Mouse (Mus musculus) heart, embryonic 12.5 days (tissue): ENCODE measurements around the gene Gm20481. TPM values are rescaled to one million over a fixed set of nuclear protein-coding genes. Genes with fewer than 3 reads are reported as not detected.
"Not testable (repeated sequence)": the region's sequence is repeated elsewhere in the genome, so short reads cannot be mapped to it uniquely, and the experiment has no call there.

ENCODE experiments used
- ATAC-seq: fragments of 200-750 bp; cut with Nextera tagmentation; 2 replicates; pipeline ENCODE4 v1.8.0; 2017; ENCODE audit warnings: moderate TSS enrichment, moderate library complexity; ENCODE audit not compliant: insufficient number of reproducible peaks, low FRiP score
- H3K27ac ChIP-seq: fragments of 300-500 bp; sonication (generic); 2 replicates; pipeline ENCODE4 v1.5.1; 2016; ENCODE audit warnings: mild to moderate bottlenecking, moderate library complexity; ENCODE audit not compliant: poor library complexity, severe bottlenecking
- H3K27me3 ChIP-seq: fragments of 300-500 bp; sonication (generic); replicated peaks from 2 replicates; pipeline ENCODE4 v1.6.1; 2016; ENCODE audit warnings: mild to moderate bottlenecking, moderate library complexity
- H3K36me3 ChIP-seq: fragments of 300-500 bp; sonication (generic); 2 replicates; pipeline ENCODE4 v1.6.1; 2016; ENCODE audit warnings: mild to moderate bottlenecking, moderate library complexity
- H3K4me1 ChIP-seq: fragments of 300-500 bp; sonication (generic); replicated peaks from 2 replicates; pipeline ENCODE4 v1.6.1; 2016; ENCODE audit warnings: mild to moderate bottlenecking
- H3K4me2 ChIP-seq: fragments of 300-500 bp; sonication (generic); 2 replicates; pipeline ENCODE4 v1.6.1; 2016; ENCODE audit warnings: mild to moderate bottlenecking, moderate library complexity
- H3K4me3 ChIP-seq: fragments of 300-500 bp; sonication (generic); 2 replicates; pipeline ENCODE4 v1.5.1; 2016; ENCODE audit warnings: mild to moderate bottlenecking
- H3K9ac ChIP-seq: fragments of 300-500 bp; sonication (generic); 2 replicates; pipeline ENCODE4 v1.6.1; 2016; ENCODE audit warnings: mild to moderate bottlenecking, moderate library complexity
- H3K9me3 ChIP-seq: fragments of 300-500 bp; sonication (generic); replicated peaks from 2 replicates; pipeline ENCODE4 v1.6.1; 2016; ENCODE audit warnings: mild to moderate bottlenecking, moderate library complexity
- WGBS: fragments of 180-500 bp; shearing (Covaris S2); methylation state at CpG from one replicate; pipeline ENCODE4 v1.1.7; 2016; 5-methylcytosine and 5-hydroxymethylcytosine counted together
- polyA plus RNA-seq: library from polyadenylated mRNA; unstranded; fragments of >200 nt; fragmentation: Nextera tagmentation; extraction: Ambion mirVana; gene quantifications from 2 replicates; pipeline ENCODE4 v1.2.1, GENCODE M21; 2016

The Gm20481 gene
- polyA plus RNA-seq, 1 experiment from 2014 or later, result not detected

GRCm38 (mm10) chr17:34941344-34942041 is 28.2 kb upstream of the Gm20481 start:
- H3K27ac ChIP-seq, result peak overlapping the region; percentile 61
- H3K27me3 ChIP-seq, result no peaks in the 10 kb centered on the region
- WGBS, result 7% methylated on average over 15 of the region's 15 CpGs
- peak overlapping the region; percentile 59; the same call in 1 of the 2 replicates for H3K9ac ChIP-seq
- H3K4me3 ChIP-seq, result peak overlapping the region; percentile 45
- H3K36me3 ChIP-seq, result peaks cover 4% of the 10 kb centered on the region; the same call in 1 of the 2 replicates
- peak overlapping the region; percentile 73 for H3K4me2 ChIP-seq
- ATAC-seq, result peak; percentile 77
- H3K4me1 ChIP-seq, result peaks cover 9% of the 10 kb centered on the region
- H3K9me3 ChIP-seq, result no peaks in the 10 kb centered on the region

DNA sequence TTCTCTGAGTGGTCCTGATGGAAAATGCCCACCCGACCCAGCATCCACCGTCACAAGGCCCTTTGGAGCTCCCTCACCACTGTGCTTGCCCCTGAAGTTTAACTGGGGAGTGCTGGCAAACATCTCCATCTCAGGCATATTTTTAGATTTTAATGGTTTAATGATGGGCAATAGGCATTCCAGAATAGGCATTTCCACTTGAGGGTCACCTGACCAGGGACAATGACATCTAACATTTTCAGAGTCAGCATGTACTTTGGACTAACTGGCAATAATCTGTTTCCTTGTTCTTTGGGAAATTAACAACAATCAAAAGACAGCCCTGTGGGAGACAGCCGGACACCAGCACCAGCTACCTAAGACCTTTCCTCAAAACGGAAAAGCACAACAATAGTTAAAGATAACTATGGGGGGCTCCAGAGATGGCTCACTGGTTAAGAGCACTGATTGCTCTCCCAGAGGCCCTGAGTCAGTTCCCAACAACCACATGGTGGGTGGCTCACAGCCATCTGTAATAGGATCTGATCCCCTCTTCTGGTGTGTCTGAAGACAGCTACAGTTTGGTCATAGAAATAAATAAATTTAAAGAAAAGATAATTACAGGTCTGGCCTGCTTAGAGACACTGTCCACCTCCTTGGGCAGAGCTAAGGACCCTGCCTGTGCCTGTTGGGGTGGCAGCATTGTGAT is 26.4 kb upstream of the Gm20481 start:
- WGBS, result 72% methylated on average over 4 of the region's 4 CpGs
- no peaks in the 10 kb centered on the region for H3K27me3 ChIP-seq
- no peak overlapping the region for H3K4me2 ChIP-seq
- no peak overlapping the region for H3K9ac ChIP-seq
- no peak overlapping the region for H3K27ac ChIP-seq
- H3K4me1 ChIP-seq, result peaks cover 9% of the 10 kb centered on the region
- no peaks in the 10 kb centered on the region for H3K36me3 ChIP-seq
- H3K4me3 ChIP-seq, result no peak overlapping the region
- no peak for ATAC-seq
- no peaks in the 10 kb centered on the region for H3K9me3 ChIP-seq

DNA sequence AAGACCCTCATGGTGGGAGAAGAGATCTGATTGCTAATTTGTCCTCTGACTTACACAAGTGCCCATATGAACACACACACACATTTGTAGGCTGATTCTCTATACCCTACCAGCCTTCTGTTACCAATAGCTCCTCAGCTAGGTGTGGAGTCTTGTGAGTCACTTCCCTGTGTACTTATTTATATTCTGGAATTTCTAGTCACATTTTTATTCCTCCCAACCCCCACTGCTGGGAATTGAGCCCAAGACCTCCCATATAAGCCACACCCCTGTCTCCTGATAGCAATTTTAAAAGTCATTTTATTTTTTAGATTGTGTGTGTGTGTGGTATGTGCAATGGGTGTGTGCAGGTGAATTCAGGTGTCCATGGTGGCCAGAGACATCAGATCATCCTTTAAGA is 25.4 kb upstream of the Gm20481 start:
- H3K4me3 ChIP-seq, result no peak overlapping the region
- no peak for ATAC-seq
- no peak overlapping the region for H3K27ac ChIP-seq
- no peaks in the 10 kb centered on the region for H3K27me3 ChIP-seq
- H3K36me3 ChIP-seq, result peaks cover 1% of the 10 kb centered on the region
- no peaks in the 10 kb centered on the region for H3K9me3 ChIP-seq
- peaks cover 9% of the 10 kb centered on the region for H3K4me1 ChIP-seq
- H3K9ac ChIP-seq, result no peak overlapping the region
- no peak overlapping the region for H3K4me2 ChIP-seq

DNA sequence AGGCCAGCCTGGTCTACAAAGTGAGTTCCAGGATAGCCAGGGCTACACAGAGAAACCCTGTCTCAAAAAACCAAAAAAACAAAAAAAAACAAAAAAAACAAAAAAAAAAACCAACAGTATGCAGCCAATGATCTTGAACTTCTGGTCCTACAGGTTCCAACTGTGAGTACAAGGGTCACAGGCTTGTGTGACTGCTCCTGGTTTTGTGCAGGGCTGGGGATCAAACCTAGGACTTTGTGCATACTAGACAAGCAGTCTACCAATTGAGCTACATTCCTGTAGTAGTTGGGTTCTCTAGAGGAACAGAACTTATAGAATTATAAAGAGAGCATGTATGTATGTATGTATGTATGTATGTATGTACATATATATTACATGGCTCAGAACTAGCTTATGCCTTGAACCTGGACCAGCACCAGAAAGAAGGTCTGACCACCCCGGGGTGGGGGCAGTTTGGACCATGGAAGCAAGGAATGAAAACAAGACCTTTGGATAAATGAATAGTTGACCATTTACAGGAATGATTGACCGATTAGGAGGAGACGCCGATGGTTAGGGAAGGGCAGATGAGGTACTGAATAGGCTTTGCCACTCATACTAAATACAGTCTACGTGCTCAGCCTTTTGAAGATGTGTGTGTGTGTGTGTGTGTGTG is 23.1 kb upstream of the Gm20481 start:
- H3K4me1 ChIP-seq, result peaks cover 21% of the 10 kb centered on the region
- WGBS, result 86% methylated on average over 5 of the region's 5 CpGs
- H3K27me3 ChIP-seq, result no peaks in the 10 kb centered on the region
- H3K4me2 ChIP-seq, result no peak overlapping the region
- no peak for ATAC-seq
- H3K36me3 ChIP-seq, result peaks cover 23% of the 10 kb centered on the region
- no peak overlapping the region for H3K4me3 ChIP-seq
- no peaks in the 10 kb centered on the region for H3K9me3 ChIP-seq
- no peak overlapping the region for H3K9ac ChIP-seq
- H3K27ac ChIP-seq, result no peak overlapping the region

GRCm38 (mm10) chr17:34947606-34948005 is 22.1 kb upstream of the Gm20481 start:
- Histone ChIP-seq H3K9me3 (no peaks in the 10 kb centered on the region), H3K27ac (no peak overlapping the region), H3K4me2 (no peak overlapping the region), H3K4me3 (no peak overlapping the region), H3K27me3 (no peaks in the 10 kb centered on the region), H3K4me1 (peaks cover 18% of the 10 kb centered on the region), H3K36me3 (peaks cover 23% of the 10 kb centered on the region), H3K9ac (no peak overlapping the region)
- WGBS, result 26% methylated on average over 8 of the region's 8 CpGs
- no peak for ATAC-seq

GRCm38 (mm10) chr17:34948721-34949552 is 20.8 kb upstream of the Gm20481 start:
- WGBS, result 65% methylated on average over 9 of the region's 9 CpGs
- not testable (repeated sequence) for H3K27me3 ChIP-seq

GRCm38 (mm10) chr17:34949553-34949969 is 20.2 kb upstream of the Gm20481 start:
- Histone ChIP-seq H3K4me1 (peaks cover 14% of the 10 kb centered on the region), H3K27ac (0 out of 2 replicates have a peak overlapping the region, but pooled peaks have one; percentile 23), H3K4me3 (no peak overlapping the region), H3K27me3 (no peaks in the 10 kb centered on the region), H3K36me3 (peaks cover 23% of the 10 kb centered on the region), H3K9ac (no peak overlapping the region), H3K4me2 (no peak overlapping the region), H3K9me3 (no peaks in the 10 kb centered on the region)
- no peak for ATAC-seq
- 39% methylated on average over 4 of the region's 4 CpGs for WGBS

More at GRCm38 (mm10) chr17:34948721-34949552, 20.8 kb upstream of the Gm20481 start:
- H3K9me3 ChIP-seq, ATAC-seq, H3K9ac ChIP-seq, H3K4me3 ChIP-seq, H3K4me2 ChIP-seq, H3K27ac ChIP-seq: not testable (repeated sequence)
- peaks cover 23% of the 10 kb centered on the region for H3K36me3 ChIP-seq
- peaks cover 18% of the 10 kb centered on the region for H3K4me1 ChIP-seq

DNA sequence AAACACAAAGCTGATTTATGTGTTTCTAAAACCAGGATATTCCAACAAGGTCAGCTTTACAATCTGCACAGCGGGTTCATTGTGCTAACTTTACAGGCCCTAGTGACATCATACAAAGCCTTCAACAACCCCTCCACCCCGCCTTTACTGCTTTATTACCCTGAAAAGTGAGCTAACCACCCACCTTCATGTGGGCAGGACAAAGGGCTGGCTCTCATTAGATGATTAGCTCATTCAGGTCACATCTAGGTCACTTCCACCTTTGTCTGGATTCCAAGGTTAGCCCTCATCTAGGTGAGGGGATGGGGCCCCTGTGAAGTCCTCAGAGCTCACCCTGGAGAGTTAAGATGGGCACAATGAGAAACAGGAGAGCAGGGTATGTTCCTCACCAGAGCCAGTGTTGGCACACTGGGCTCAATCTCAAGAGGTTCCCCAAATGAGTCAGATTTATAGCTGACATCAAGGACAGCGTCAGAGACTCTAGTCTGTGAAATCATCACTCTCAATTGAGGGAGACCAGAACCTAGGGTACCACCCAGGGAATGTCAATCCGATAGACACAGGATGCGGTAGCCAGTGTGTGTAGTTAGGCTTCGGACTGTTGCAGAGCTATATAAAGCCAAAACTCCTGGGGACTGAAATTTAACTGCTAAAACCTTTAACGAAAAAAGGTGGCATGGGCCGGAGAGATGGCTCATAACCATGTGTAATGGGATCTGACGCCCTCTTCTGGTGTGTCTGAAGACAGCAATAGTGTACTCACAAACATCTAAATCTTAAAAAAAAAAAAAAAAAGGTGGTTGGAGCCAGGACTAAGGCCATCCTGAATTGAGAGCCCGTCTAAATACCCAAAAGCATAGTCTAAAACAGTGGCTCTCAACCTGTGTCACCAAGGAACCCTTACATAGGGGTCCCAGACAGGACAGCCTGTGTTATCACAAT is 18.9 kb upstream of the Gm20481 start:
- H3K4me3 ChIP-seq, result peak overlapping the region; percentile 94
- H3K9ac ChIP-seq, result peak overlapping the region; percentile 99
- peaks cover 14% of the 10 kb centered on the region for H3K4me1 ChIP-seq
- H3K36me3 ChIP-seq, result peaks cover 23% of the 10 kb centered on the region
- peak overlapping the region; percentile 77 for H3K27ac ChIP-seq
- H3K9me3 ChIP-seq, result no peaks in the 10 kb centered on the region
- no peak for ATAC-seq
- 38% methylated on average over 10 of the region's 10 CpGs for WGBS
- peak overlapping the region; percentile 91 for H3K4me2 ChIP-seq
- H3K27me3 ChIP-seq, result peaks cover 7% of the 10 kb centered on the region; the same call in 1 of the 2 replicates

GRCm38 (mm10) chr17:34951636-34952377 is 17.9 kb upstream of the Gm20481 start:
- peaks cover 23% of the 10 kb centered on the region for H3K36me3 ChIP-seq
- under 1% methylated on average over 29 of the region's 29 CpGs for WGBS
- peaks cover 11% of the 10 kb centered on the region; the same call in 1 of the 2 replicates for H3K27me3 ChIP-seq
- H3K4me3 ChIP-seq, result peak overlapping the region; percentile 94
- ATAC-seq, result no peak
- H3K9ac ChIP-seq, result peak overlapping the region; percentile 99
- peaks cover 14% of the 10 kb centered on the region for H3K4me1 ChIP-seq
- H3K27ac ChIP-seq, result peak overlapping the region; percentile 77
- H3K9me3 ChIP-seq, result no peaks in the 10 kb centered on the region
- H3K4me2 ChIP-seq, result peak overlapping the region; percentile 91
